Mouse (Mus musculus) lung, embryonic 16.5 days (tissue): ENCODE results near the gene AW822073. TPM values are rescaled to one million over a fixed set of nuclear protein-coding genes. Genes with fewer than 3 reads are reported as not detected.
"Not testable (repeated sequence)": the region's sequence is repeated elsewhere in the genome, so short reads cannot be mapped to it uniquely, and the experiment has no call there.

Experiments
- ATAC-seq: fragments of 200-750 bp; cut with Nextera tagmentation; 2 replicates; pipeline ENCODE4 v1.8.0; 2017; ENCODE audit warnings: low read depth, mild to moderate bottlenecking, moderate library complexity
- H3K27ac ChIP-seq: fragments of 300-500 bp; sonication (generic); 2 replicates; pipeline ENCODE4 v1.5.1; 2014; ENCODE audit warnings: mild to moderate bottlenecking, control low read depth, low read length
- H3K27me3 ChIP-seq: fragments of 300-500 bp; sonication (generic); 2 replicates; pipeline ENCODE4 v1.6.1; 2014; ENCODE audit warnings: low read depth, low read length, mixed read lengths; ENCODE audit not compliant: control insufficient read depth, insufficient read depth
- H3K36me3 ChIP-seq: fragments of 300-500 bp; sonication (generic); 2 replicates; pipeline ENCODE4 v1.6.1; 2014; ENCODE audit warnings: low read length; ENCODE audit not compliant: control insufficient read depth, insufficient read depth
- H3K4me1 ChIP-seq: fragments of 300-500 bp; sonication (generic); replicated peaks from 2 replicates; pipeline ENCODE4 v1.6.1; 2014; ENCODE audit warnings: low read length, mixed read lengths; ENCODE audit not compliant: control insufficient read depth, insufficient read depth
- H3K4me2 ChIP-seq: fragments of 300-500 bp; sonication (generic); 2 replicates; pipeline ENCODE4 v1.6.1; 2014; ENCODE audit warnings: low read depth, low read length, control low read depth
- H3K4me3 ChIP-seq: fragments of 300-500 bp; sonication (generic); 2 replicates; pipeline ENCODE4 v1.5.1; 2014; ENCODE audit warnings: mild to moderate bottlenecking, low read length, control low read depth
- H3K9ac ChIP-seq: fragments of 300-500 bp; sonication (generic); 2 replicates; pipeline ENCODE4 v1.6.1; 2014; ENCODE audit warnings: low read length, control low read depth
- H3K9me3 ChIP-seq: fragments of 300-500 bp; sonication (generic); 2 replicates; pipeline ENCODE4 v1.6.1; 2016; ENCODE audit warnings: low read length; ENCODE audit not compliant: control insufficient read depth
- WGBS: fragments of 180-500 bp; shearing (Covaris S2); extraction: QIAGEN DNeasy Blood & Tissue Kit; methylation state at CpG from one replicate; pipeline ENCODE4 v1.1.7; 2014; 5-methylcytosine and 5-hydroxymethylcytosine counted together
- polyA plus RNA-seq: library from polyadenylated mRNA; unstranded; fragments of >200 nt; fragmentation: Nextera tagmentation; extraction: Ambion mirVana; gene quantifications from 2 replicates; pipeline ENCODE4 v1.2.1, GENCODE M21; 2015

The AW822073 gene
- not detected in 2 replicates for polyA plus RNA-seq

DNA sequence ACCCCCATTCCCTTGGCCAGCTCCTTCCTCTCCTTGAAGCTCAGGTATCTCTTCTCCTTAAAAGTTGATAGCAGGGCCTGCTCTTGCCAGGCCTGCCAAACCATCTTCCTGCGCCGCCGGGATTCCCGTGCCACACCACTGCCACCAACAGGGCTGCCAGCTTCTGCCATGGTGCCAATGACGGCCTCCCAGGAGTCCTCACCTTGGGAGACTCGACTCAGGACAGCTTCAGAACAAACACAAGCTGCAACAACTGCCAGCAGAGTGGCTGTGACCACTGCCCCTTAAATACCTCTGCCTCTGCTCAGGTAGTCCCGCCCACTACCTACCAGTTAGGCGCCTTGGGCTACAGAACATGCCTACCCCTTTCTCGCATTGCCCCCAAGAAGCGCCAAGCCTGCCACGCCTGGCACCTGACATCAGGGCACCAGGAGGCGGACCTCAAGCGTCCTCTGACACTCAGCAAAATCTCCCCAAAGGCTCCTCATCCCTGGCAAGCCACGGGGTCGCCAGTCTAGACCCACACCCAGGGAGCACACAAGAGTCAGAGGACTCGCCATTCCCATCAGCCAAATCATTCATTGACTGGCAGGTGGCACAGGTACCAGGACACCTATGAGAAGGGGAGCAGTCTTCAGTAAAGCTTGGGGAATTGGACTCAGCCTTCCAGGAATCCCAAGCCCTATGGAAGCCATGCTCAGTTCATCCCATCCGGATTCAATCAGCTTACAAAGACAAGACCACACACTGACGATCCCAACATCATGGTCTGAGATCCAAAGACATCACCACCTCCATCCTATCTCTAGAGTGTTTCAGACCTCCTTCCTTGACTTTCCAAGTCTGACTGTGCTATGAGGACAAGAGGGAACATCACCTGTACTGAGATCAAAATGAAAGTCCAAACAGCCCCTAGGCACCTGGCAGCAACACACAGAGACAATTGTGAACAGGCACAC lies at the start of gene AW822073:
TSS of gene AW822073 (minus strand) at position 104 of the 959 bp plus-strand sequence.
- not testable (repeated sequence) for H3K9me3 ChIP-seq, H3K27me3 ChIP-seq, H3K4me1 ChIP-seq, H3K27ac ChIP-seq, H3K9ac ChIP-seq, H3K4me2 ChIP-seq, ATAC-seq, H3K4me3 ChIP-seq, H3K36me3 ChIP-seq
- WGBS = 80% methylated on average over 16 of the region's 18 CpGs

- peaks cover 21% of the 10 kb centered on the region for H3K36me3 ChIP-seq
- ATAC-seq = no peak
- H3K4me1 ChIP-seq = peaks cover 10% of the 10 kb centered on the region
- H3K9me3 ChIP-seq = no peaks in the 10 kb centered on the region
- H3K27ac ChIP-seq = no peak overlapping the region
- no peak overlapping the region for H3K4me3 ChIP-seq
- 58% methylated on average over 5 of the region's 5 CpGs for WGBS
- no peak overlapping the region for H3K4me2 ChIP-seq
- H3K27me3 ChIP-seq = no peaks in the 10 kb centered on the region
- no peak overlapping the region for H3K9ac ChIP-seq
These were observed 33.7 kb upstream of the AW822073 start for GRCm38 (mm10) chr10:58258466-58258865.

- ATAC-seq = peak; percentile 44; the same call in 1 of the 2 replicates
- peak overlapping the region; percentile 88 for H3K9ac ChIP-seq
- peak overlapping the region; percentile 92 for H3K4me3 ChIP-seq
- H3K27me3 ChIP-seq = no peaks in the 10 kb centered on the region
- peak overlapping the region; percentile 93 for H3K27ac ChIP-seq
- peaks cover 14% of the 10 kb centered on the region for H3K36me3 ChIP-seq
- H3K9me3 ChIP-seq = no peaks in the 10 kb centered on the region
- H3K4me1 ChIP-seq = peaks cover 10% of the 10 kb centered on the region
- H3K4me2 ChIP-seq = peak overlapping the region; percentile 66
- 0% methylated on average over 4 of the region's 4 CpGs for WGBS
These were observed 31.2 kb upstream of the AW822073 start for GRCm38 (mm10) chr10:58255954-58256353.

DNA sequence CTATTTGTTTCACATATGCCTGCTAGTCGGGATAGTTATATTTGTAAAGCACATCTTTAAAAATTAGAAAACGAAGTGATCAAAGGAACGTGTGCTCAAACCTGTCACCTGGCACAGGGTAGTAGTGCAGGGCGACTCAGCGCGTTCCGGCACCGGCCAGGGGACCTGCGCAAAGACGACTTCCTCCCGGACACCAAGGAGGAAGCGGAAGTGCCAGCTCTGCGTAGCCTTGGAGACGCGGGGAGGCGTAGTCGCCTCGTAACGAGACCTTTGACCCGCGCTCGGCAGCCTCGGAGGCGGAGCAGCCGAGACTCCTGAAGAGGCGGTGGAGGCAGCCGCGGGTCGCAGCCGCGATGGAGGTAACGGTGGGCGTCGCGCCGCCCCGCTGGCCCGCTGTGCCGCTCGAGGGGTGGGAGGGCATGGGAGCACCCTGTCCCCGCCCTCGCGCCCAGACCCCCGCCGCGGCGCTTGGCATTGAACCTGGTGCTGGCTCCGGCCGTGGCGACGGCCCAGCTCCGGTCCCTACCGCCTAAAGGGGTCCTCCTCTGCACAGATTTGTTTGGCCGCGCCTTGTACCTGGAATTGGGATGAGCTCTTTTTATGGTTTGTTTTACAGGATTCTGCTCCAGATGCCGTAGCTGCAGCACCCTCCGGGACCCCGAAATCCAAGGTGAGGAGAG lies 30.6 kb upstream of the AW822073 start, which contains the start of gene Gcc2:
TSS of gene Gcc2 (plus strand) at position 285 of the 680 bp plus-strand sequence.
- Histone ChIP-seq H3K36me3 (peaks cover 12% of the 10 kb centered on the region), H3K9me3 (no peaks in the 10 kb centered on the region), H3K9ac (peak within 1 kb of the TSS; percentile 88), H3K27me3 (no peaks in the 10 kb centered on the region), H3K4me3 (peak within 1 kb of the TSS; percentile 92), H3K4me1 (peaks cover 10% of the 10 kb centered on the region), H3K27ac (peak within 1 kb of the TSS; percentile 93), H3K4me2 (peak within 1 kb of the TSS; percentile 66)
- peak; percentile 99 for ATAC-seq
- WGBS = under 1% methylated on average over 57 of the region's 58 CpGs

DNA sequence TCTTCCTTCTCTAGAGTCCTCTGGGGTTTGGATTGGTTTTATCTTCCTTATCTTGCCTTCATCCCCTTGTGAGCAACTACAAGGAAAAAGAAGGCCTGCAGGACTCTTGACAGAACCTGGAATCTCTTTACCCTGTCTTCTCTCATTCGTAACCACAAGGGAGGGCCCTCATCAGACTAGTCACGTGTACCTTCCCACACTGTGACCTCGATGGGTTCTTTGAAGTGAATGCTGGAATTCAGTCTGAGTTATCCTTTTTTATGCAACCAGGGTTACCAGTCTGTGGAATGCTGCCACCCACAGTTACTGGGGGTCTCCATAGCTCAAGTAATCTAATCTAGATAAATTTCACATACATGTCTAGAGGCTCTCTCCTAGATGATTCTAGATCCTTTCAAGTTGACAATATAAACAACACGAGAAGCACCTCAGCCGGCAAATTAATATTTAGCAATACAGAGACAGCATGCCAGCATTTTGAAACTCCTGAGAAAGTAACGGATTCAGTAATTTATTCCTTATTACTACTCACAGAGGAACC lies 30.0 kb upstream of the AW822073 start:
- WGBS = 22% methylated on average over 6 of the region's 6 CpGs
- no peaks in the 10 kb centered on the region for H3K27me3 ChIP-seq
- peaks cover 5% of the 10 kb centered on the region for H3K36me3 ChIP-seq
- H3K4me2 ChIP-seq = peak overlapping the region; percentile 66
- no peak for ATAC-seq
- H3K9ac ChIP-seq = peak overlapping the region; percentile 36
- peaks cover 10% of the 10 kb centered on the region for H3K4me1 ChIP-seq
- H3K9me3 ChIP-seq = no peaks in the 10 kb centered on the region
- peak overlapping the region; percentile 92 for H3K4me3 ChIP-seq
- H3K27ac ChIP-seq = no peak overlapping the region

DNA sequence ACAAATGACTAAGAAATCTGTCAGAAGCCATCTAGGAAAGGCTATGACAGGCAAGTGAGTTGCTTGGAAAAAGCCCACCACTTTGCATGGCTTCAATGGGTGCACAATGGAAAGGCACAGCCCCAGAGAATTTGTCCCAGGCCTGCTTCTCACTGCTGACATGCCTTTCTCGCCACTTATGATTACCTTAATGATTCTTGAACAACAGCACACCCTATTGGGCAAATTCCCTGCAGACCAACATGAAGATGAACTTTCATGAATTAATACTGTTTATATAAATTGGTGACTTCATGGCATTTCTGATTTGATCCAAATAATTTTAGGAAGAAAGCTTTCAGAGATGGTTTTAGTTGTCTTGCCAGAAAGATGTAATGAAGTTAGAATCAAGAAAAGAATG lies 24.8 kb upstream of the AW822073 start:
- H3K4me3 ChIP-seq = no peak overlapping the region
- ATAC-seq = no peak
- WGBS = 10% methylated on average over 1 of the region's 1 CpGs
- H3K9ac ChIP-seq = no peak overlapping the region
- H3K9me3 ChIP-seq = no peaks in the 10 kb centered on the region
- no peaks in the 10 kb centered on the region for H3K36me3 ChIP-seq
- H3K4me2 ChIP-seq = no peak overlapping the region
- 0 out of 2 replicates have a peak, but pooled peaks cover under 1% of the 10 kb centered on the region for H3K4me1 ChIP-seq
- H3K27ac ChIP-seq = no peak overlapping the region
- no peaks in the 10 kb centered on the region for H3K27me3 ChIP-seq

- H3K9ac ChIP-seq, H3K4me1 ChIP-seq, H3K4me2 ChIP-seq, H3K27me3 ChIP-seq, H3K9me3 ChIP-seq, H3K4me3 ChIP-seq, H3K36me3 ChIP-seq, H3K27ac ChIP-seq: not testable (repeated sequence)
- WGBS = 80% methylated on average over 7 of the region's 8 CpGs
- peak; percentile 68; the same call in 1 of the 2 replicates for ATAC-seq
These were observed 14.4 kb upstream of the AW822073 start for GRCm38 (mm10) chr10:58238984-58239740.

- Histone ChIP-seq H3K4me3 (no peak within 1 kb of the TSS), H3K4me1 (no peaks in the 10 kb centered on the region), H3K36me3 (no peaks in the 10 kb centered on the region), H3K9me3 (peaks cover 11% of the 10 kb centered on the region), H3K9ac (no peak within 1 kb of the TSS), H3K27ac (no peak within 1 kb of the TSS), H3K4me2 (no peak within 1 kb of the TSS), H3K27me3 (no peaks in the 10 kb centered on the region)
- WGBS = 83% methylated on average over 10 of the region's 10 CpGs
- ATAC-seq = no peak
These were observed 11.9 kb upstream of the AW822073 start, which contains the start of gene Gm4981 for GRCm38 (mm10) chr10:58236613-58237012. Gene Gm4981, minus strand, starts transcription at chr10:58236701.
